Mouse (Mus musculus) layer of hippocampus, adult 9-10 months (tissue): ENCODE measurements around the gene Hist1h2bb.
"Not testable (repeated sequence)": the region's sequence is repeated elsewhere in the genome, so short reads cannot be mapped to it uniquely, and the experiment has no call there.

Experiments used
- DNase-seq: peaks from one replicate; pipeline ENCODE4 v3.0.0; 2022; ENCODE audit warnings: low spot score

Hist1h2bb gene

DNA sequence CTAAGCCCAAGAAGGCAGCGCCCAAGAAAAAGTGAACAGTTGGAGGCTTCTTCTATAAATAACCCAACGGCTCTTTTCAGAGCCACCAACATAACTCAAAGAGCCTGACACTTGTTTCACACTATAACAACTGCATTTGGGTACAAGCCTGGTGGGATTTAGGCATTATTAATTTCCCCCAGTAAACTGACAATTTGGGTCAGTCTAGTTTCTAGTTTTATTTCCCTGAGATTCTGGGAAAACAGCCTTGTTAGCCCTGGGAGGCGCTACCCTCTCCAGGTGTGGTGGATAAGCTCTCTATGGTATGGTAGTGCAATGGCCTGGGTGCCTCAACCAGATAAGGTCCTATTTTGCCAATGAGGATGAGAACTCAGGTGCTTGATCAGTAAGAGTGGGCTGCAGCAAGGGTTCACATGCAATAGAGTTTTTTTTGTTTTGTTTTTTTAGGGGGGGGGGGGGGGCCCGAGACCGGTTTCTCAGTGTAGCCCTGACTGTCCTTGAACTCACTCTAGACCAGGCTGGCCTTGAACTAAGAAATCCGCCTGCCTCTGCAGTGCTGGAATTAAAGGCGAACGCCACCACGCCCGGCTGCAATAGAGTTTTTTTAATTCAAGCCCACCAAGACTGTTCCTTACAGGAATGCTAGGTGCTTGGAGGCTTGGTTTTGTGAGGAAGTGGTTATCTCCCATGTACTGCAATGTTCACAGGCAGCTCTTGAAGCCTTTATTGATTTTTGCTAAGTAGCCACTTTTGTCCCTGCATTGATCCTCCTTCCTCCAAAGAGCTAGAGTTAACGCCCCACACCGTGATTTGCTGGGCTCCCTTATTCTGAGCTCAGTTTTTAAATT is 18.0 kb downstream of the Hist1h2bb start:
- no peak for DNase-seq

DNA sequence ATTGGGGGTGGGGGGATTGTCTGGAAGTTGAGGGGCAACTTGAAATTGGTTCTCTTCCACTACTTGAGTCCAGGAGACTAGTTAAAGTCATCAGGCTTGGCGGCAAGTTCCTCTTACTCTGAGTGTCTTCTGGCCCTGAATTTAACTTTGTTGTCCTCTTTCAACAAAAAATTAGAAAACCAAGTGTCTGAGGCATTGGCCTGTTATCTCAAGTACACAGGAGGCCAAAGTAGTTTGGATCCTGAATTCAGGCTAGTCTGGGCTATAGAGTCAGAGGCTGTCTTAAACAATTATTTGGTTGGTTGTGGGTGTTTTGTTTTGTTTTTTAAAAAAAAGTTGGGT is 18.6 kb downstream of the Hist1h2bb start:
- DNase-seq = no peak

DNA sequence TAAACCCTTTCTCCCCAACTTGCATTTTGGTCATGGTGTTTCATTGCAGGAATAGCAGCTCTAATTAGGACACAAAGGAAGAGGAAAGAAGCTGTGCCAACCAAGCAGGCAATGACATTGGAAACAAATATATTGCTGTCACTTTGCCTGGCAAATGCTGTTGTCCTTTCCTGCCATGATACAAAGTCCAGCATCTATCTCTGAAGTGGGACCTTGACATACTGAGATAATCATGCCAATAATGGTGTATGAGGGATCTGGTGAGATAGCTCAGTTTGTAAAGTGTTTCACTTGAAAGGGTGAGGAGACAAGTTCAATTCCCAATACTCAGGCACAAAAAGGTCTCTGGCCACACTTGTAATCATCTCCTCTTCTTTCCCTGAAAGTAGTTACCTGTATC is 20.2 kb downstream of the Hist1h2bb start:
- DNase-seq = no peak

DNA sequence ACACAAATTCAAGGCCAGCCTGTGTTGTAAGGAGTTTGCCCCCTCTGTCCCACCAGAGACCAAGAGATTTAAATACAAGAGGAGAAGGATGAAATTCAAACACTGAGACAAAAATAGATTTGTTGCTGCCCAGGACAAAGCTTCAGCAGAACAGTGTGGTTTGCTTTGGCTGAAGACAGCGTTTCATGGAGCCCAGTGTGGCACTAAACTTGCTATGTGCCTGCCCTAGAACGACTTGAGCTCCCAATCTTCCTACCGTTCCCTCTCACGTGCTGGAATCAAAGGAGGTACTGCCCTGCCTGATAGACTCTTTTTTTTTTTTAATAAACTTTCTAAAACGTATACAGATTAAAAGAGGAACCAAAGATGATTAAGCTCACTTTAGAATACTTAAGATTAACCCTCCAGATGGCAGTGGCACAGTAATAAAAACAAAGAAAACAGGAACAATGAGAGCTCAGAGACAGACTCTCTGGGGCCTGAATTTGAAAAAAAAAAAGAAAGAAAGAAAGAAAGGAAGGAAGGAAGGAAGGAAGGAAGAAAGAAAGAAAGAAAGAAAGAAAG is 22.4 kb downstream of the Hist1h2bb start:
- DNase-seq = no peak

DNA sequence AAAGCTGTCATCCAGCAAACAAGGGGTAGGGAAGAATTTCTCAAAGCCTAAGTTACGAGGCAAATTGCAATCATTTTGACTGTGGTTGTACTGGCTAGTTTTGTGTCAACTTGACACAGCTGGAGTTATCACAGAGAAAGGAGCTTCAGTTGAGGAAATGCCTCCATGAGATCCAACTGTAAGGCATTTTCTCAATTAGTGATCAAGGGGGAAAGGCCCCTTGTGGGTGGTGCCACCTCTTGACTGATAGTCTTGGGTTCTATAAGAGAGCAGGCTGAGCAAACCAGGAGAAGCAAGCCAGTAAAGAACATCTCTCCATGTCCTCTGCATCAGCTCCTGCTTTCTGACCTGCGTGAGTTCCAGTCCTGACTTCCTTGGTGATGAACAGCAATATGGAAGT is 23.1 kb downstream of the Hist1h2bb start, which contains the start of gene Trim38:
Trim38 (plus strand) TSS at position 301 of the 400 bp plus-strand sequence.
- DNase-seq = not testable (repeated sequence)

DNA sequence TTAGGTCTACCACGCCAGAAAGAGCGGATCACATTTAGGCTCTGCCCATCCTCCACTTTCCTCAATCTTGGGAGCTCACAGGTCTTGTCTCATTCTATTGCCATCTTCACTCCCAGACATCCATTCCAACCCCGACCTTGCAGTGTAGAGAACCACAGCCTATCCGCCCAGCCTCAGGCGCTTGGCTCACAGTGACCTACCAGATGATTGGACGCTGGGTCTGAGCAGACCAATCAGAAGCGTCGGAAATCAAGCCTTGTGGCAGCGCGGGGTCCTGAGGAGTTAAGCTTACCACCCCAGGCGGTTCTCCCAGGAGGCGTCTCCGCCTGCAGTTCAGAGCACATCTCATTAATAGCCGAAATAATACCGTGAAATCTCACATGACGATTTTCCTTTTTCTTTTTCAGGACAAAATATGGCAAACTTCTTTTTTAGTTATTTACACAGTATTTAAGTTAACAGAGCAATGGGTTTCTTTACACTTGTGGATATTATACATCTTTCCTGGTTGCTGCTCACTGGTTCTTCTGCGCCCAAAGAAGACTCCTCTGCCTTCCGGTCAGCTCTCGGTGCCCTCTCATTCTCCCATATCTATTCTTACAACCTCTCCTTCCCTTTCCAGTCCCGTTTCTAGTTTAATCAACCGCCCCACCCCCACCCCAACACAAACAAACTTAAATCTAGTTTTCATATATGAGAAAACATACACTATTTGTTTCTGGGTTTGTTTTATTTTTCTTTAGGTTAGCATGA is 26.2 kb downstream of the Hist1h2bb start:
- DNase-seq = no peak

DNA sequence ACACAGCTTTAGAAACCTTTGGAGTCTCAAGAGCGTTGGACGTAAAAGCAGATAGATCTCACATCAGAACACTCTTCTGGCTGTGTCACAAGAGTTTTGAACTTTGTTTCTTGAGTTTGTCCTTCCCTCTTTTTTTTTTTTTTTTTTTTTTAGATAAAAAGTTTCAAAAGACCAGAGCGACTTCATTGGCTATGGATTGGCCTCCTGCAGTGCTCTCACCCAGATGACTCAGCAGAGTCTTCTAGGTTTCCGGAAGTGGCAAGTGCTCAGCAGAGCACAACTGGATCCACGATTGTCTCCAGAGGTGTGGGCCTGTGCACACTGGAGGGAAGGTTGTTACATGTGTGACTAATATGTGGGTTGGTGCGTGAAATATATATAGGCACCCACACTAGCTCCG is 31.8 kb downstream of the Hist1h2bb start:
- DNase-seq = no peak

DNA sequence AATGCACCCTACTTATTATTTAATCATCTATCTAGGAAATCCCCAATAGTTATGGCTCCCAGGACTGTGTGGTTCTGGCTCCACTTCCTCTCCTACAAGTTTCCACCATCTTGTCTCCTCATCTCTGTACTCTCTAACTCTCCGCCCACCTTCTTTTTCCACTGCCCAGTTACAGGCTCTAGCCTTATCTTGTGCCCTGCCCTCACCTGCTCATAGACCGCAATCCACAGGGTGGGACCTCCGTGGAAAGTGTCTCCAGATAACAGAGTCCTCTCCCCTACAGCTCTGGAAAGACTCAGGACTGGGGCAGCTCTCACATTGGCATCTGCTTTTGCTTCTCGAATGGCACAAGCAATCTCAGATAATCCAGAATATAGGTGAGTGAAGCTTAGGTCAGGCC is 32.5 kb downstream of the Hist1h2bb start:
- no peak for DNase-seq

DNA sequence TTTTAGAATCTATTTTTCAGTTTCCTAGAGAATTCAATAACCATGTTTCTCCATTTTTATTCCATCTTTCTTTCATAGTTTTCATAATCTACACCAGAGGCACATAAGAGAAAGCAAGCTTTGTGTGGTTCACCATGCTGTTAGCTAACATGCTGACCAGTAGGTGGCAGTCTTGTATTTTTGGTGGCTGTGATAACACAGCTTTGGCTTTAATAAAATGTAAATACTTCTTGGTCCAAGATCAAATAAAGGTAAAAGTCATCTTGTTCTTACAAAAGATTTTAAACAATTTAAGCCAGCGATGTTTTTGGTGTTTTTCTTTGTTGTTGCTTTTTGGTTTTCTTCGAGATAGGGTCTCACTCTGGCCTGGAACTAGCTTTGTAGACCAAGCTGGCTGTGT is 46.0 kb downstream of the Hist1h2bb start:
- peak; percentile 18 for DNase-seq
